Mouse (Mus musculus) bone marrow macrophage, adult 2 months (primary cell): ENCODE measurements around the gene Ipo9.

Source experiments
- CTCF ChIP-seq: IDR thresholded peaks from 2 replicates; pipeline ENCODE4 v1.5.1; 2012; ENCODE audit warnings: low read depth, mild to moderate bottlenecking, low read length, moderate library complexity
- POLR2A ChIP-seq: IDR thresholded peaks from 2 replicates; pipeline ENCODE4 v1.6.1; 2012; ENCODE audit warnings: mild to moderate bottlenecking, low read depth, low read length, borderline replicate concordance

GRCm38 (mm10) chr1:135472536-135472935 is 42.2 kb upstream of the Ipo9 start:
- TF ChIP-seq CTCF, result no peak
- no peak for TF ChIP-seq POLR2A
